Mouse (Mus musculus): Measurements from ENCODE around the gene B9d1. TPM values are rescaled to one million over a fixed set of nuclear protein-coding genes. Genes with fewer than 3 reads are reported as not detected.

The B9d1 gene
- polyA plus RNA-seq, 1 experiment, result 42.6 TPM

DNA sequence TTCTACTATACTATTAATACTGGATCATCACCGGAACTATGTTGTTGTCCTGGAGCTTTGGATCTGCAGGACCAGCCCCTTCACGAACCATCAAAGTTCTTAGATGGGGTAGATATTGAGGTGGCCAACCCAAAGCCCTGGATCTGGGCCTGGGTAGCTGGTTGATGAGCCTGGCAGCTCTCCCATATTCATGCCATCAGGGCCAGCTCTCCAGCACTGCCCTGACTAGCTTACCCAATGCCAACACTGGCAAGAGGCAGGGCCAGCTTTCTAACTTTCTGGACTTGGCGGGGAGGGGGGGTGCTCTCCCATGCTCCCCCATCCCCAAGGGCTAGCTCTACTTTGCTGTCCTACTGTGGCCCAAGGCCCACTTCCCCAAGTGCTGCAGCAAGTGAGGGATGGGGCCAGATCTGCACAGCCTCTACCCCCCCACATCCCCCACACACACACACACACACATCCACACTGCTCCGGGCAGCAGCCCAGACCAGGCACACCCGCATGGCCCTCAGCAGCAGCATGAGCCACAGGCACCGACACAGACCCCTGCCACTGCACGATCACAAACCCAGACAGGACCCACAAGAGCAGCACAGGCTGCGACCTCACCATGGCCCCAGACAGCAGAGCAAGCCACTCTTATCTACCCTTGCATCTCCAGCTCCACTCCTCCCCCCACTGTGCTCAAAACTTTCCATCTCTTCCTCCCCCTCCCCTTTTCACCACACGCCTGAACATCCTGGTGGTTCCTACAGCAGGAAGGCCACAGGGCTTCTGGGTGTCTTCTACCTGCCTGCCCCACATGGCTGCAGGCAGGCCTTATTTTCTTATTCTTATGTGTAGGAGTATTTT lies 23.5 kb upstream of the B9d1 start:
- no peak for DNase-seq (ENCODE audit: low read depth)

DNA sequence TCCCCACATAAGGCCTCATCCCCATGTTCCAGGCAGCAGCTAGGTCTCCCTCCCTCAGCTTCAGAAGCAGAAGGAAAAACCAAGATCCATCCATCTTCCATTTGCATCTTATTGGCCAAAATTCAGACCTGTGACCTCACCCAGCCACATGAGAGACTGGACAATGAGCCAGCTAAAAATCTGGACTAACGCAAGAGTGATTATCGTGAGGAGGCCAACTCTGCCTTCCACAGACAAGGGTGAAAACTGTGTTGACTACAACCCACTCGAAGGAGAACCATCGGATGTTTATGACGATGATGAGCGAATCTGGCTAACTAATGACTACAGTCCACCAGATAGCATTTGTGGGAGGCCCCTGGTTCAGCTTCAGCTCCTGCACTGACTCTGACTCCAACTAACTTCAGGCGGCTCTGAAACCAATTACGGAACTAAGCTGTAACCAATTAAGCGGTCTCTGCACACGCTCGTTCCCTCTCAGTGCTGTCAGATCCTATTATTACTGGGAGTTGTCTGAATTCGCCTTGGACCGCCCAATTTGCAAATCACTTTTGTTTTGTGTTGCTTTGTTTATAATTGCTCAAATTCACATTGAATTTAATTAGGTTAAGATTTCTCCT lies 21.6 kb upstream of the B9d1 start:
- TF ChIP-seq CTCF (IDR thresholded peaks at IDR 0.05; ENCODE audit: borderline replicate concordance, extremely low read depth, insufficient read depth, insufficient read length) (no peak), POLR2A (IDR thresholded peaks at IDR 0.05; ENCODE audit: borderline replicate concordance, extremely low read depth, insufficient read depth, insufficient read length, poor library complexity, severe bottlenecking) (no peak)
- DNase-seq (ENCODE audit: low read depth), result peak; percentile 86

More for the DNA sequence above, 23.5 kb upstream of the B9d1 start:
- TF ChIP-seq CTCF (IDR thresholded peaks at IDR 0.05; ENCODE audit: borderline replicate concordance, extremely low read depth, insufficient read depth, insufficient read length), result no peak
- no peak for TF ChIP-seq POLR2A (IDR thresholded peaks at IDR 0.05; ENCODE audit: borderline replicate concordance, extremely low read depth, insufficient read depth, insufficient read length, poor library complexity, severe bottlenecking)

DNA sequence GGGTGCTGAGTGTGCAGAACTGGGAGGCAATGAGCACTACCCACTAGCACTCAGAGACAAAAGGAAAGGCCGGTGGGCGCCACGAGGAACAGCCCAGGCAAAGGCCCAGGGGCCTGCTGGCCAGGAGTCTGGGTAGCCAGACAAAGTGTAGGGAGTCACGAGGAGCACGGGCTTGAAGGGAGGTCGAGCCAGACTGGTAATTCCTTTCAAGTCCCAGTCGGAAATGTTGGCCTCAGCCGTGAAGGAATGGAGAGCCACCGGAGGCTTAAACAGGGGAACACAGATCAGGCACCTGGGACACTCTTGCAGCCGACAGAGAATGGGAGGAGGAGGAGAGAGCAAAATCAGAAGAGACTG lies 20.7 kb upstream of the B9d1 start:
- no peak for TF ChIP-seq CTCF (IDR thresholded peaks at IDR 0.05; ENCODE audit: borderline replicate concordance, extremely low read depth, insufficient read depth, insufficient read length)
- TF ChIP-seq POLR2A (IDR thresholded peaks at IDR 0.05; ENCODE audit: borderline replicate concordance, extremely low read depth, insufficient read depth, insufficient read length, poor library complexity, severe bottlenecking), result no peak
- DNase-seq (ENCODE audit: low read depth), result no peak

DNA sequence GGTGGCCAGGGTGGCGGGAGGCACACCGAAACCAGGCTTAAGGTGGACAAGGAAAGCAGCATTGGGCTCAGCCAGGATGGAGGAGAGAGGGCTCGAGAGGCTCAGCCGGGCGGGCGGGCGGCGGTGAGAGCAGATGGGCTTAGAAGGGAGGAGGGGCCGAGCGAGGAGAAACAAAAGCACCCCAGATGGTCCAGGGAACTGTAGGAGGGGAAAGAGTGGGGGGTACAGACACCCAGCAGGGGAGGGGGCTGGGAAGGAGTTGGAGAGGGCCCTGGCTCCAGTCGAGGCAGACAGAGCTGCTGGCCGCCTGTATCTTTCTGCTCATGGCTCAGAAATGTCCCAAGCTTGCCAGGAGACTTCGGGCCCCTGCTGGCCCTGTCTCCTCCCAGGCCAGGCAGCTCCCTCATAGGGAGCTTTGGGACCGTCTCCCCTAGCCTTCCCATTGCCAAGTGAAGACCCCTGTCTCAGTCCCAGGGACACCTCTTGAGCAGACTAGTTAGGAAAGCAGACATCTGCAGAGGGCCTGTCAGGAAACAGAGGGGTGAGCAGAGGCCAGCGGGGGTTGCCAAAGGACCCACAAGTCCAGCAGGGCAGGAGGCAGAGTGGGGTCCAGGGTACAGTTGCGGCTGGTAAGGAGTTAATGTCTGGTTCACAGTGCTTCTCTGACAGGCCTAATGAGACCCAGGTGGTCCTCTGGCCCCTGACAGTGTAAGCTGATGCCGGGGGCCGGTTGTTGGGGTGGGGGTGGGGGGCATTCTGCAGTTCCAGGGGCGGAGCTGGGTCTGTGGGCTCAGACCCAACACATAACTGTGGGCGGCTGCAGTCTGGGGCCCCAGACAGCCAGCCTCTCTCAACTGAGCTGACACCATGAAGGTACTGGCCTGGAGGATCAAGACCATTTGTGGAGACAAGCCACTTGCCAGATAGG lies 20.1 kb upstream of the B9d1 start, which contains the start of gene Mfap4:
Gene Mfap4, plus strand, starts transcription at position 819 of the 928 bp plus-strand sequence.
- peak; percentile 95 for DNase-seq (ENCODE audit: low read depth)
- no peak for TF ChIP-seq POLR2A (IDR thresholded peaks at IDR 0.05; ENCODE audit: borderline replicate concordance, extremely low read depth, insufficient read depth, insufficient read length, poor library complexity, severe bottlenecking)
- TF ChIP-seq CTCF (IDR thresholded peaks at IDR 0.05; ENCODE audit: borderline replicate concordance, extremely low read depth, insufficient read depth, insufficient read length), result no peak

DNA sequence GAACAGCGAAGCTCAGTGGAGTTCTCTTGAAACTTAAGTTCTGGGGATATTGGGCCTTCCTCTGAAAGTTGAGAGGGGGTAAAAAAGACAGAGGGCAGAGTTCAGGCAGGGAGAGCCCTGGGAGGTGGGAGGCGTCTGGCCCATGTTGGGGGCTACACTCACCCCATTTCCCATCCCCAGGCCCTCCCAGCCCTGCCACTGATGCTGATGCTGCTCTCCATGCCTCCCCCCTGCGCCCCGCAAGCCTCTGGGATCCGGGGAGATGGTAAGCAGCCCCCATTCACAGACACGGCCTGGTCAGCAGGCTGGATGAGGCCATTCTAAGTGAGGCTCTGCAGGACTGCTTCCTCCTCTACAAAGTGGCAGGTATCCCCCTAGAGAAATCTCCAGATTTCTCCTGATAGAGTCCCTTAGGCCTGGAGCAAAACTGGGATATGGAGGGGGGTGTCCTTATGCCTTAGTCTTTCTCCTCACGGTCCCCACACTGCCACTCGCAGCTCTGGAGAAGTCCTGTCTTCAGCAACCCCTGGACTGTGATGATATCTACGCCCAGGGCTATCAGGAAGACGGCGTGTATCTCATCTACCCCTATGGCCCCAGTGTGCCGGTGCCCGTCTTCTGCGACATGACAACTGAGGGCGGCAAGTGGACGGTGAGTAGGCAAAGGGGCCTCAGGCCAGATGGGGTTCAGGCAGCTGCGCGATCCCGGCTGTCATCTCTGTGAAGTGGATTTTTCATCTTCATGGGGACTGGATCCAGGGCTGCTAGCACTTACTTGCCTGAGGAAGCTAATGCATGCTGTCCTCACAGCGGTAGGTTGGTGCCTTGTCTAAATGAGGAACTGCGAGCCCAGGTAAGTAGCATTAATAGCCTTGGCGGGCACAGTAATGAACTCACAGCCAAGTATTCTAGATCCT lies 19.1 kb upstream of the B9d1 start:
- no peak for DNase-seq (ENCODE audit: low read depth)
- no peak for TF ChIP-seq CTCF (IDR thresholded peaks at IDR 0.05; ENCODE audit: borderline replicate concordance, extremely low read depth, insufficient read depth, insufficient read length)
- TF ChIP-seq POLR2A (IDR thresholded peaks at IDR 0.05; ENCODE audit: borderline replicate concordance, extremely low read depth, insufficient read depth, insufficient read length, poor library complexity, severe bottlenecking), result no peak

DNA sequence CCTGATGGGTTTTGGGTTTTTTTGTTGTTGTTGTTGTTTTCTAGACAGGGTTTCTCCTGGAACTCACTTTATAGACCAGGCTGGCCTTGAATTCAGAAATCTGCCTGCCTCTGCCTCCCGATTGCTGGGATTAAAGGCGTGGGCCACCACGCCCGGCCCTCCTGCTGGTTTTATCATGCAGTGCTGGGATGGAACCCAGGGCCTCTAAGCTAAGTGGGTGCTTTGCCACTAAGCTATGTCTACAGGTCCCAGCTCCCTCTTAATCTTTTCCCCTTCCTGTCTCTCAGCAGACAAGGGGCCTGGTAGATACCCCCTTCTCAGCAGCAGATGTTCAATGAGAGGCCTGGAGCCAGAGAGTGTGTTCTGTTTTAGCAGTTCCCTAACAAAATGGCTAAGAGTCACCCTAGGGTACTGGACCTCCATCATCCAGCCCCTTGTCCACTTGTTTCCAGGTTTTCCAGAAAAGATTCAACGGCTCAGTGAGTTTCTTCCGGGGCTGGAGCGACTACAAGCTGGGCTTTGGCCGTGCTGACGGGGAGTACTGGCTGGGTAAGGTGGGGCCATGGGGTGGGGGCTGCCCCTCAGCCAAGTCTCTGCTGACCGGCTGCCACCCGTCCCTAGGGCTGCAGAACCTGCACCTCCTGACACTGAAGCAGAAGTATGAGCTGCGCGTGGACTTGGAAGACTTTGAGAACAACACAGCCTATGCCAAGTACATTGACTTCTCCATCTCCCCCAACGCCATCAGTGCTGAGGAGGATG lies 18.3 kb upstream of the B9d1 start:
- DNase-seq (ENCODE audit: low read depth), result no peak
- TF ChIP-seq POLR2A (IDR thresholded peaks at IDR 0.05; ENCODE audit: borderline replicate concordance, extremely low read depth, insufficient read depth, insufficient read length, poor library complexity, severe bottlenecking), result no peak
- no peak for TF ChIP-seq CTCF (IDR thresholded peaks at IDR 0.05; ENCODE audit: borderline replicate concordance, extremely low read depth, insufficient read depth, insufficient read length)

DNA sequence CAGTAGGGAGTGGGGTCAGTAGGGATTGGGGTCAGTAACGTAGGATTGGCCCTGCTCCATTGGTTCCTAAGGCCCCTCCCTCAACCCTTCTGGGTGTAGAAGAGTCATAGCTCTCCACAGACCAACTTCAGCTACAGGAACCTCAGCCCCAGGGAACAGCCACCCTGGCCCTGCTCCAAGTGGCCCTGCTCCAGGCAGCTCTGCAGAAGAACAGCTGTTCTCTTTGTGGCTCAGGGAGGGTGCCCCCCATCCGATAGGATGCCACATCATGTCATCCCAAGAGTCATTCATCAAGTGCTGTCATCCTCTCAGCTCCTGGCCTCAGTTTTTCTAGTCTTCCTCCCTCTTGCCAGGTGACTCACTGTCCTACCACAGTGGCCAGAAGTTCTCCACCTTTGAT lies 17.5 kb upstream of the B9d1 start:
- DNase-seq (ENCODE audit: low read depth), result peak; percentile 84
- TF ChIP-seq POLR2A (IDR thresholded peaks at IDR 0.05; ENCODE audit: borderline replicate concordance, extremely low read depth, insufficient read depth, insufficient read length, poor library complexity, severe bottlenecking), result no peak

DNA sequence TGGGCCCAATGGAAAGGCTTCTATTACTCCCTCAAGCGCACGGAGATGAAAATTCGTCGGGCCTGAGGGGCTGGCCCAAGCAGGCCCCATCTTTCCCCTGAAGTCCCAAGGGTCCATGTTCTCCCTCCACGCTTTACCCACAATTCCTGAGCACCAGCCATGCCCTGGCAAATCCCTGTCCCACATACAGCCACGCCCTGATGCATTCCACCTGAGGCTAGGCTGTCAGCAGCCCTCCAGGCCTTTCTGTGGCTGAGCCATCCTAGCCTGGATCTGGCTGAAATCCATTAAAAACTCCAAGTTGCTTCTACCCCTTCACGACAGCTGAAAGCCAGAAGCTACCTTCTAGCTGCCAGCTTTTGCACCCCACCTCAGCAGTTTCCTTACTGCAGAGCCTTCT lies 17.0 kb upstream of the B9d1 start:
- no peak for TF ChIP-seq CTCF (IDR thresholded peaks at IDR 0.05; ENCODE audit: borderline replicate concordance, extremely low read depth, insufficient read depth, insufficient read length)
- TF ChIP-seq POLR2A (IDR thresholded peaks at IDR 0.05; ENCODE audit: borderline replicate concordance, extremely low read depth, insufficient read depth, insufficient read length, poor library complexity, severe bottlenecking), result no peak
- no peak for DNase-seq (ENCODE audit: low read depth)

DNA sequence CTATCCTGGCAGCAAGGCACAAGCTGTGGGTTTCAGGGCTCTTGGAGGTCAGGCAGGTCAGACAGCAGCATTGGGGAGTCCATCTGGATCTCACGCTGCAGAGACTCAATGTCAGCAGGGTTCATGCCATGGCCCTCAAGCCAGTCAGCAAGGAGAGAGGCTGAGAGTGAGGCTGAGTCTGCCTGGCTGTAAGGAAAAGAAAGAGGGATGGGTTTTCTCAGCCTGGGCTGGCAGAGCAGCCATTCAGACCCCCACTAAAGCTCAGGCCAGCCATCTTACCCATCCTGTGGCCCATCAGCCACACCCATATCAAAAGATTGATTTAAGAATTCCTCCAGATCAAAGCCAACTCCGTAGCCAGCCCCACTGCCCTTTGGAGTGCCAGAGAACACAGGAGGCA lies 15.9 kb upstream of the B9d1 start:
- DNase-seq (ENCODE audit: low read depth), result no peak
- no peak for TF ChIP-seq POLR2A (IDR thresholded peaks at IDR 0.05; ENCODE audit: borderline replicate concordance, extremely low read depth, insufficient read depth, insufficient read length, poor library complexity, severe bottlenecking)

DNA sequence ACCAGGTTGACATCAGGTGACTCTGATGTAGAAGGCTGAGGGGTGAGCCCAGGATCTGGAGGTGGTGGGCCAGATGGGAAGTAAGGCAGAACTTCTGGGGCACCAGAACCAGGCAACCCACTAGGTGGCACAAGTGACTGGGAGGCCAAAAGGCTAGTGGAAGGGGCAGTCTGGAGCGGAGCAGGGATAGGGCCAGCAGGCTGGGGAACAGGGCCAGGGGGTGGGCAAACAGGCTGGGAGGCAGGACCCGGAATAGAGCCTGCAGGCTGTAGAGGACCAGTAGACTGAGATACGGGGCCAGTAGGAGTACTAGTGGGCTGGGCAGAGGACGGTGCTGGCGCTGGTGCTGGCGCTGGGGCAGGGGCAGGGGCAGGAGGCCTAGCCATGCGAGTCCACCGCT lies 15.1 kb upstream of the B9d1 start:
- DNase-seq (ENCODE audit: low read depth), result no peak
- no peak for TF ChIP-seq CTCF (IDR thresholded peaks at IDR 0.05; ENCODE audit: borderline replicate concordance, extremely low read depth, insufficient read depth, insufficient read length)
- TF ChIP-seq POLR2A (IDR thresholded peaks at IDR 0.05; ENCODE audit: borderline replicate concordance, extremely low read depth, insufficient read depth, insufficient read length, poor library complexity, severe bottlenecking), result no peak

Data from brain, embryonic 14.5 days (tissue).